Mouse (Mus musculus) thymus, adult 2 months (tissue): ENCODE results near the gene Otud7a. TPM values are rescaled to one million over a fixed set of nuclear protein-coding genes. Genes with fewer than 3 reads are reported as not detected.

Experiments
- DNase-seq: peaks from one replicate; pipeline ENCODE4 v3.0.0; 2021
- H3K27ac ChIP-seq: fragments of 200-500 bp; 2 replicates; pipeline ENCODE4 v1.5.1; 2012; ENCODE audit warnings: low read length, control low read depth; ENCODE audit not compliant: control insufficient read depth, insufficient read depth
- H3K27me3 ChIP-seq: fragments of 200-500 bp; 2 replicates; pipeline ENCODE4 v1.6.1; 2012; ENCODE audit warnings: mild to moderate bottlenecking, low read length, moderate library complexity, mixed read lengths; ENCODE audit not compliant: control insufficient read depth, insufficient read depth
- H3K36me3 ChIP-seq: fragments of 200-500 bp; 2 replicates; pipeline ENCODE4 v1.6.1; 2012; ENCODE audit warnings: mild to moderate bottlenecking, low read length, moderate library complexity; ENCODE audit not compliant: control insufficient read depth, insufficient read depth
- H3K4me1 ChIP-seq: fragments of 200-500 bp; replicated peaks from 2 replicates; pipeline ENCODE4 v1.6.1; 2012; ENCODE audit warnings: low read length; ENCODE audit not compliant: control insufficient read depth, insufficient read depth
- H3K4me3 ChIP-seq: fragments of 200-500 bp; 2 replicates; pipeline ENCODE4 v1.5.1; 2012; ENCODE audit warnings: mild to moderate bottlenecking, low read length, control low read depth, moderate library complexity; ENCODE audit not compliant: control insufficient read depth, insufficient read depth
- CTCF ChIP-seq: fragments of 200-500 bp; IDR thresholded peaks from 2 replicates; pipeline ENCODE4 v1.5.1; 2012; ENCODE audit warnings: mild to moderate bottlenecking, control low read depth, low read length, moderate library complexity, borderline replicate concordance; ENCODE audit not compliant: control insufficient read depth, poor library complexity, insufficient read depth; ENCODE audit errors: extremely low read depth
- POLR2A ChIP-seq: fragments of 200-500 bp; IDR thresholded peaks from 2 replicates; pipeline ENCODE4 v1.6.1; 2012; ENCODE audit warnings: mild to moderate bottlenecking, low read length, control low read depth, moderate library complexity; ENCODE audit not compliant: control insufficient read depth, poor library complexity, insufficient read depth; ENCODE audit errors: extremely low read depth
- WGBS: fragments of 180-500 bp; shearing (Covaris S2); methylation state at CpG from one replicate; pipeline ENCODE4 v1.1.7; 2018; 5-methylcytosine and 5-hydroxymethylcytosine counted together
- polyA plus RNA-seq: library from polyadenylated mRNA; depleted of rRNA; stranded (reverse); fragments of >200 nt; gene quantifications from 2 replicates; pipeline ENCODE4 v1.2.3, GENCODE M21; 2012

Otud7a gene
- polyA plus RNA-seq, 1 experiment: 0.12 TPM

DNA sequence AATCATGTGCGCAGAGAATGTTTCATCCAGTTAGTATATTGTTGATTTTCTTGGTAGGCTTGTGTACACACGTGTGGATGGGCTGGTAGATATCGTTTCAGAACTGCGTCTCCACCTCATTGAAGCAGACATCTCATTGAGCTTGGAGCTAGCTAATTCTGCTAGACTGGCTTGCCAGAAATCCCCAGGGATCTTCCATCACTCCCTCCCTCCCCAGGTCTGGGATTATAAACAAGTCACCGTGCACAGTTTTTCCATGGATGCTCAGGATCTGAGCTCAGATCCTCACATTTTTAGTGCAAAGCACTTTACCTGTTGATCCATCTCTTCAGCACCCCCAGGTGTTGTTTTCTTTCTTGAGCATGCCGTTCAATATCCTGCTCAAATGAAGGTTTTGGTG is 22.2 kb downstream of the Otud7a start:
- DNase-seq: no peak
- no peak overlapping the region for H3K27ac ChIP-seq
- no peaks in the 10 kb centered on the region for H3K36me3 ChIP-seq
- H3K4me3 ChIP-seq: no peak overlapping the region
- 90% methylated on average over 6 of the region's 6 CpGs for WGBS
- no peak for TF ChIP-seq POLR2A
- TF ChIP-seq CTCF: no peak
- H3K27me3 ChIP-seq: no peaks in the 10 kb centered on the region
- no peaks in the 10 kb centered on the region for H3K4me1 ChIP-seq

DNA sequence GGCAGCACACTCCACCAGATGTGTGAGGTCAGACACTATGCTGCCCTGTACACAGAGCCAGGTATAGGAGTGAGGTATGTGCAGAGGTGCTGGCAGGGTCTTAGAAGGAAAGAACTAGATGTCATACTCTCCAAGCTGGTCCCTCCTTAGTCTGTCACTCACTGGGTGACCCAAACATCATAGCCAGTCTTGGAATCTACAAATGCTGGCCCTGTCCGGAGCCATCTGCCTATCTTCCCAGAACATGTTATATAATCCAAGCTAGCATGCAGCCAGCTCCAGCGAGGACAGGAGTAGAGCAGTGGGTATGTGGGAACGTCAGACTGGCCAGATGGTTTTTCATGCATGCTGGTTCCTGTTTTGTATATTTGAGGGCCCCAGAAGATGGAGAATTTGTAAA is 23.7 kb downstream of the Otud7a start:
- Histone ChIP-seq H3K4me3 (no peak overlapping the region), H3K27ac (no peak overlapping the region), H3K36me3 (no peaks in the 10 kb centered on the region), H3K27me3 (no peaks in the 10 kb centered on the region), H3K4me1 (no peaks in the 10 kb centered on the region)
- DNase-seq: no peak
- TF ChIP-seq CTCF (no peak), POLR2A (no peak)
- 72% methylated on average over 3 of the region's 3 CpGs for WGBS

DNA sequence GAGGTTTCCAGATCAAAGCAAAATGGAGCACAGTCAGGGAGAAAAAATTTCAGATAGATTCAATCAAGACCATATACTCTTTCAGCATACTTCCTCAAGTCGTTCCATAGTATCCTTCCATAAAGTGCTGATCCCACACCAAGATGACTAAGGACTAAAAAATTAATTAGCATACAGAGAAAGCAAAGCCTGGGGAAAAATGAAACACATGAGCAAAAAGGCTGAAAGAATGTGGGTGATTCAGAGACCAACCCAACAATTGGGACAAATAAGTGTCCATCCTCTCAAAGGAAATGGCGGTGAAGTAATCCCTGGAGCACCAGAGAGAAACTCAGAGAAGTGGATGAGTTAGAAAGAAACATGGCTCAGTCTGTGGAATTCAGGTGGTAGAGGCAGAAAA is 38.5 kb downstream of the Otud7a start:
- WGBS: 96% methylated on average over 2 of the region's 2 CpGs
- Histone ChIP-seq H3K36me3 (no peaks in the 10 kb centered on the region), H3K27ac (no peak overlapping the region), H3K4me3 (no peak overlapping the region), H3K4me1 (no peaks in the 10 kb centered on the region), H3K27me3 (no peaks in the 10 kb centered on the region)
- TF ChIP-seq POLR2A (no peak), CTCF (no peak)
- DNase-seq: no peak

DNA sequence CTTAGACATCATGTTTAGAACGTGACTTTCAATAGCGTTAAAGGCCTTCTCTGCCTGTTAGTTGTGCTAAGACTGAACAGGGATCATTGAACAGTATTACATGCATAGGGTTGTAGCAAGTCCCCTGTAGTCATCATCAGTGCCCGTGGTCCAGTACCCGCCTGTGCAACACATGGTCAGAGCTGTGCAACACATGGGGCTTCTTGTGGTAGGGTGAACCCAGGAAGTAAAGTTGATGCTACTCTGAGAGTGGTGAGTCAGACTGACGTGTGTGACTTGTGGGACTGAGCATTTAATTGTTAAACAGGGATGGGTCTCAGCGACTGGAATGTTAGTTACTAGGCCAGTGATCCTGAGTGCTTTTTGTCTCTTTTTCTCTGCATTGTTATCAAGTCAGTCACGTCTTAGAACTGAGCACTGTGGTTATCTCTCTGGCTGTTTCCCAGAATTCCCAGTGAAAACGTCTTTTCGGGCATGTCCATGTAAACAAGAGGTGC is 52.5 kb downstream of the Otud7a start:
- H3K27me3 ChIP-seq: no peaks in the 10 kb centered on the region
- WGBS: 82% methylated on average over 9 of the region's 9 CpGs
- no peak overlapping the region for H3K4me3 ChIP-seq
- TF ChIP-seq CTCF (no peak), POLR2A (no peak)
- H3K36me3 ChIP-seq: no peaks in the 10 kb centered on the region
- no peak overlapping the region for H3K27ac ChIP-seq
- no peaks in the 10 kb centered on the region for H3K4me1 ChIP-seq
- no peak for DNase-seq

DNA sequence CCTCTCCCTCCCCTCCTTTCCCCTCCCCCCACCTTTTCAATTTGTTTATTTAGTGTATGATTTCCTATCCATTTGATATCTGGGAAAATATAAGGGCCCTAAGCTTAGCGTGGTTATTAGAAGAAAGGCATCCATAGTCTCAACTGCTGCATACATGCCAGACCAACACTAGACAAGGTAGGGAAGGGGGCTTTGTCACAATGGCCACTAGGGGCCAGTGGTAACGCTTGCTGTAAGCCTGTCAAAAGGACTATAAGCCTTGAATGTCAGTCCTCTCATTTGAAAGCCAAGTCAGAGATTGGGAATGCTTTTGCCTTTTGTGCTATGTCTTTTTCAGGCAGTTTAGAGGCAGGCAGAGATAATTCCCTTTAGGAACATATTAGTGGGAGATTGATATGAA is 59.7 kb downstream of the Otud7a start:
- H3K27ac ChIP-seq: no peak overlapping the region
- 38% methylated on average over 2 of the region's 2 CpGs for WGBS
- H3K4me3 ChIP-seq: no peak overlapping the region
- H3K4me1 ChIP-seq: no peaks in the 10 kb centered on the region
- TF ChIP-seq POLR2A: no peak
- no peak for TF ChIP-seq CTCF
- no peak for DNase-seq
- H3K27me3 ChIP-seq: no peaks in the 10 kb centered on the region
- no peaks in the 10 kb centered on the region for H3K36me3 ChIP-seq

DNA sequence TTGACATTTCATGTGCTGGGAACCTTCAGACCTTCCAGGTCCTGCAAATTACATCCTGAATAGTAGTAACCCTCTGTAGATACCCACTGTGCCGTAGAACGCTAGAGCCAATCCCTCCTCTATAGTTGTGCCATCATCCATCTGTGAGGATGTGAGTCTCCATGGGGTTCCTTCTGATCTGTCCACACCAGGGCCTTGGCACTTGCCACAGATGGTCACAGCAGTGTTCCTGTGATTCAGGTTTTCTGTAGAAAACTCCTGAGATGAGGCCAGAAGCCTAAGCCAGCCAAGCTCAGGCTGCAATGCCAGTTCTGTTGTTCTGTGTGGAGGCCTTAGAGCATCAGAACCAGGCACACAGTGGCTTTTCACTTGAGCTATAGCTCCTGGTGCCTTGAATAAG is 63.5 kb downstream of the Otud7a start:
- no peak for TF ChIP-seq CTCF
- TF ChIP-seq POLR2A: no peak
- 97% methylated on average over 2 of the region's 2 CpGs for WGBS

DNA sequence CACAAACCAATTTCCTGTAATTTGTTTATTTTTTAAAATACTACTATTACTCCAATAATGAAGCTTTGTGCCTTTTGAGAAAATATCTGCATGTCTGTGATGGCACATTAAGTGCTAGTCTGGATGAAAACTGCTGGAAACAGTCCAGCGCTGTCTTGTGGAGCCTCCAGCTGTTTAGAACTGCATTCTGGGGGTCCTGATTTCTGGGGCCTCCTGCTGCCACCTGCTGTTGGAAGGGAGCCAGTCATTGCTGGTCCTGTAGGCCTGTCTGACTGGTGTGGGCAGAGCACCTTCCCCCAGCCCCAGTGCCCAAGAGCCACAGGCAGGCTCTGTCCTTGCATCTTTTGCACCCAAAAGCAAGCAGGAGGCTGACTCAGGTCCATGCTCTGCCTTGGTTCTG is 65.3 kb downstream of the Otud7a start:
- TF ChIP-seq POLR2A (no peak), CTCF (no peak)
- WGBS: 77% methylated on average over 1 of the region's 1 CpGs
- Histone ChIP-seq H3K27me3 (no peaks in the 10 kb centered on the region), H3K27ac (no peak overlapping the region), H3K36me3 (no peaks in the 10 kb centered on the region), H3K4me3 (no peak overlapping the region), H3K4me1 (no peaks in the 10 kb centered on the region)
- no peak for DNase-seq

More for the DNA sequence above, 63.5 kb downstream of the Otud7a start:
- no peak for DNase-seq
- no peak overlapping the region for H3K4me3 ChIP-seq
- H3K36me3 ChIP-seq: no peaks in the 10 kb centered on the region
- no peaks in the 10 kb centered on the region for H3K4me1 ChIP-seq
- H3K27me3 ChIP-seq: no peaks in the 10 kb centered on the region
- H3K27ac ChIP-seq: no peak overlapping the region

DNA sequence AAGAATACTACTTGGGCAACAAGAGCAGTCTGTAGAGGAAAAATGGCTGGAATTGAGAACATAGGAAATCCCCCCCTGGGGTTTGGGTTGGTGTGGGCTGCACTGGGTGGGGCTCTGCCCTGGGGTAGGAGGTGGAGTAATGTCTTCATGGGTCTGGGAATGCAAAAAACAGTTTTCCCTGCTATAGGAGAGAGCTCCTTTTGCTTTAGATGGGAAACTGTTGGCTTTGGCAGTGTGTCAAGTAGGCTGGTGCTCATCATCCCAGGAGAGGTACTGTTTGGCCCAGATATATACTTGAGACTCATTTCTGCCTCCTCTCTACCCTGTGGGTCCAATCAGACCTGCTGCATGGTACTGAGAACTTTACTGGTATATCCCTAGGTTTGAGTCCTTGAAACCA is 66.9 kb downstream of the Otud7a start:
- Histone ChIP-seq H3K36me3 (no peaks in the 10 kb centered on the region), H3K27me3 (no peaks in the 10 kb centered on the region), H3K4me1 (no peaks in the 10 kb centered on the region), H3K4me3 (no peak overlapping the region), H3K27ac (no peak overlapping the region)
- no peak for TF ChIP-seq CTCF
- TF ChIP-seq POLR2A: no peak
- DNase-seq: no peak
